15 mouse cellular contexts compared by ENCODE assay signal in genomic region chr15:85706527-85706926, GRCm38 (mm10). TPM values are rescaled to one million over a fixed set of nuclear protein-coding genes. Genes with fewer than 3 reads are reported as not detected.
DNase-seq lines count a peak whose midpoint lies in the region; ATAC-seq lines count a peak whose summit lies in the region.
"Had no signal": no experiment of that assay in that cellular context is flagged by ENCODE, and none has a peak within 500 bp of the region (broad histone marks: within the 10 kb centered on the region; RNA-seq: fewer than 3 reads in every experiment).

No protein-coding gene starts in this region.

- no peaks in the 10 kb centered on the region for H3K27me3 ChIP-seq in hindbrain, embryonic 15.5 days
- 0 out of 2 replicates have a peak, but pooled peaks cover 2% of the 10 kb centered on the region for H3K27me3 ChIP-seq in hindbrain, embryonic 11.5 days (ENCODE audit: control insufficient read depth, insufficient read depth, low read length)
- H3K27me3 ChIP-seq in neural tube, embryonic 13.5 days = peaks cover 4% of the 10 kb centered on the region; the same call in 1 of the 2 replicates
- H3K27me3 ChIP-seq: embryonic facial prominence, embryonic 13.5 days; forebrain, embryonic 15.5 days; neural tube, embryonic 12.5 days had no signal

- peaks cover 27% of the 10 kb centered on the region for H3K36me3 ChIP-seq in hindbrain, embryonic 15.5 days
- no peaks in the 10 kb centered on the region for H3K36me3 ChIP-seq in hindbrain, embryonic 11.5 days (ENCODE audit: control insufficient read depth, insufficient read depth, low read length)
- H3K36me3 ChIP-seq in neural tube, embryonic 13.5 days = peaks cover 62% of the 10 kb centered on the region

- WGBS in hindbrain, embryonic 15.5 days = 93% methylated on average over 8 of the region's 8 CpGs
- WGBS in hindbrain, embryonic 11.5 days = 94% methylated on average over 8 of the region's 8 CpGs
- WGBS in neural tube, embryonic 13.5 days = 89% methylated on average over 8 of the region's 8 CpGs

- DNase-seq in cerebellum, postnatal 14 days = peak; percentile 17 to 24
- no peak for DNase-seq in cerebellum, adult 11-12 months
- DNase-seq in hindbrain, embryonic 11.5 days (ENCODE audit: low spot score) = no peak
- no peak for DNase-seq in neural tube, embryonic 10.5 days (ENCODE audit: extremely low spot score, low spot score)
- no peak for DNase-seq in spleen, adult 18-20 months
- DNase-seq: thymus, postnatal 25 days had no signal

- no peak overlapping the region for H3K4me3 ChIP-seq in hindbrain, embryonic 15.5 days
- H3K4me3 ChIP-seq in hindbrain, embryonic 11.5 days (ENCODE audit: low read depth, low read length) = no peak overlapping the region
- no peak overlapping the region for H3K4me3 ChIP-seq in neural tube, embryonic 13.5 days
- H3K4me3 ChIP-seq: embryonic facial prominence, embryonic 13.5 days; forebrain, embryonic 15.5 days; heart, embryonic 12.5 days; limb, embryonic 12.5 days; neural tube, embryonic 12.5 days had no signal

- 0 out of 2 replicates have a peak overlapping the region, but pooled peaks have one; percentile 9 for H3K27ac ChIP-seq in hindbrain, embryonic 15.5 days (replicated peaks)
- H3K27ac ChIP-seq in hindbrain, embryonic 11.5 days (ENCODE audit: low read depth, low read length) = no peak overlapping the region
- H3K27ac ChIP-seq in neural tube, embryonic 13.5 days (replicated peaks) = peak overlapping the region; percentile 88
- H3K27ac ChIP-seq: embryonic facial prominence, embryonic 13.5 days; limb, embryonic 12.5 days; liver, embryonic 14.5 days; neural tube, embryonic 12.5 days had no signal

- H3K4me2 ChIP-seq in hindbrain, embryonic 15.5 days = no peak overlapping the region
- H3K4me2 ChIP-seq in hindbrain, embryonic 11.5 days (replicated peaks; ENCODE audit: low read depth, low read length) = no peak overlapping the region
- no peak overlapping the region for H3K4me2 ChIP-seq in neural tube, embryonic 13.5 days
- H3K4me2 ChIP-seq: embryonic facial prominence, embryonic 13.5 days; forebrain, embryonic 15.5 days; heart, embryonic 12.5 days; limb, embryonic 12.5 days; midbrain, embryonic 11.5 days; neural tube, embryonic 12.5 days had no signal

- H3K4me1 ChIP-seq in hindbrain, embryonic 15.5 days (replicated peaks) = peaks cover 48% of the 10 kb centered on the region
- H3K4me1 ChIP-seq in hindbrain, embryonic 11.5 days (replicated peaks; ENCODE audit: control insufficient read depth, insufficient read depth, low read length) = no peaks in the 10 kb centered on the region
- H3K4me1 ChIP-seq in neural tube, embryonic 13.5 days (replicated peaks) = peaks cover 57% of the 10 kb centered on the region

- H3K9me3 ChIP-seq in hindbrain, embryonic 15.5 days = no peaks in the 10 kb centered on the region
- H3K9me3 ChIP-seq in hindbrain, embryonic 11.5 days (ENCODE audit: control insufficient read depth, low read length) = no peaks in the 10 kb centered on the region
- no peaks in the 10 kb centered on the region for H3K9me3 ChIP-seq in neural tube, embryonic 13.5 days
- H3K9me3 ChIP-seq: embryonic facial prominence, embryonic 13.5 days; forebrain, embryonic 15.5 days; heart, embryonic 12.5 days; limb, embryonic 12.5 days; neural tube, embryonic 12.5 days had no signal

- ATAC-seq in hindbrain, embryonic 15.5 days (ENCODE audit: low FRiP score, low read depth) = no peak
- ATAC-seq in hindbrain, embryonic 11.5 days (ENCODE audit: low FRiP score) = no peak
- no peak for ATAC-seq in neural tube, embryonic 13.5 days (ENCODE audit: low read depth)
- ATAC-seq: forebrain, embryonic 15.5 days had no signal

- H3K9ac ChIP-seq in hindbrain, embryonic 15.5 days = no peak overlapping the region
- H3K9ac ChIP-seq in hindbrain, embryonic 11.5 days (ENCODE audit: low read depth, low read length) = no peak overlapping the region
- no peak overlapping the region for H3K9ac ChIP-seq in neural tube, embryonic 13.5 days
- H3K9ac ChIP-seq: forebrain, embryonic 15.5 days; heart, embryonic 12.5 days; limb, embryonic 12.5 days; liver, embryonic 14.5 days; neural tube, embryonic 12.5 days had no signal

RNA-seq across cellular contexts. Expression of gene Ppara, which starts 28.3 kb away (rescaled TPM):
- 1.6 and 2.1 TPM in 2 replicates for polyA plus RNA-seq in hindbrain, embryonic 15.5 days (2015; fragmentation: Nextera tagmentation; extraction: Ambion mirVana)
- polyA plus RNA-seq in hindbrain, embryonic 11.5 days (2014; fragmentation: Nextera tagmentation; extraction: Ambion mirVana) = 0.49 and 1.5 TPM in 2 replicates
- 1.0 and 2.0 TPM in 2 replicates for polyA plus RNA-seq in neural tube, embryonic 13.5 days (2015; fragmentation: Nextera tagmentation; extraction: Ambion mirVana)

Comparison
In these comparisons a context has a peak if more than half of its experiments do, and no peak if none do; other contexts are left out.
1. DNase-seq: peak in cerebellum, postnatal 14 days (2 of 2); none in cerebellum, adult 11-12 months (single experiment), hindbrain, embryonic 11.5 days (single experiment), neural tube, embryonic 10.5 days (single experiment) and spleen, adult 18-20 months (0 of 2).